Mouse (Mus musculus) cortical plate, adult 2 months (tissue): ENCODE measurements around the gene Nat14. TPM values are rescaled to one million over a fixed set of nuclear protein-coding genes. Genes with fewer than 3 reads are reported as not detected.
A peak's percentile ranks its signal among the peaks of the same experiment; 100 is the strongest.
"Not testable (repeated sequence)": the region's sequence is repeated elsewhere in the genome, so short reads cannot be mapped to it uniquely, and the experiment has no call there.

Experiments
- H3K27ac ChIP-seq: fragments of 200-500 bp; 2 replicates; pipeline ENCODE4 v1.5.1; 2012; ENCODE audit warnings: low read length, control low read depth, inconsistent platforms; ENCODE audit not compliant: insufficient read depth
- H3K4me1 ChIP-seq: fragments of 200-500 bp; 2 replicates; pipeline ENCODE4 v1.6.1; 2011; ENCODE audit warnings: low read length; ENCODE audit not compliant: control insufficient read depth, insufficient read depth
- H3K4me3 ChIP-seq: fragments of 200-500 bp; 2 replicates; pipeline ENCODE4 v1.5.1; 2011; ENCODE audit warnings: mild to moderate bottlenecking, low read length, control low read depth; ENCODE audit not compliant: insufficient read depth
- CTCF ChIP-seq: fragments of 200-500 bp; IDR thresholded peaks from 2 replicates; pipeline ENCODE4 v1.5.1; 2011; ENCODE audit warnings: mild to moderate bottlenecking, control low read depth, low read length; ENCODE audit not compliant: insufficient read depth; ENCODE audit errors: extremely low read depth
- POLR2A ChIP-seq: fragments of 200-500 bp; IDR thresholded peaks from 2 replicates; pipeline ENCODE4 v1.6.1; 2011; ENCODE audit warnings: mild to moderate bottlenecking, low read length, control low read depth; ENCODE audit not compliant: insufficient read depth; ENCODE audit errors: extremely low read depth
- polyA plus RNA-seq: library from polyadenylated mRNA; depleted of rRNA; stranded (reverse); fragments of >200 nt; gene quantifications from 2 replicates; pipeline ENCODE4 v1.2.3, GENCODE M21; 2012; rRNA removed

The Nat14 gene
- 91.7 and 94.0 TPM in 2 replicates for polyA plus RNA-seq

DNA sequence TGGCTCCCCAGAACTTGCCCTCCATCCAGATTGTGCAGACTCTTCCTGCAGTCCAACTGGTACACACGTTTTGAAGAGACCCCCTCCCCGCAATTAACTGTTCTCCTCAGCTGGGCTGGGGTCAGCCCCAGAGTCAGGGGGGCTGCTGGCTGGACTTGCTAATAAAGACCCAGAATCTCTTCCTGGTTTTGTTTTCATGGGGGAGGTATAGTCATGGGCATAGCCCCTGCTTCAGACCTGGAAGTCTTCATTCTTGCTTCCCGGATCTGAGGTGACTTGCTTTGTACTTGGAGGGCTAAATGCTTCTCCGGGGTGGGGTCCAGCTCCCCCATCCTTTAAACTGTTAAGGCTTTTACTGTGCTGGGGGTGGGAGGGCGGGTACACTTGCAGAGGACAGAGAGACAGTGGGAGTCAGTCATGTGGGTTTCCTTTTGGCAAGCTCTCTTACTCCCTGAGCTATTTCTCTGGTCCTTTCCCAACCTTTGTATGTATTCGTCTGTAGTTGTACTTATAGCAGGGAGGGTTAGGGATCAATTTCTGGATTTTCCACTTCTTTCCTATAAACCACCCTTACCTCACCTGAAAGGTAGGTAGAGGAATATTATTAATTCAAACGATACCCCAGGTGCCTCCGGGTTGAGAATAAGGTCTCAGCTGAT is at the start of gene Nat14:
Nat14 (plus strand) TSS at position 205 of the 659 bp plus-strand sequence.
- H3K4me1 ChIP-seq, result peaks cover 8% of the 10 kb centered on the region

DNA sequence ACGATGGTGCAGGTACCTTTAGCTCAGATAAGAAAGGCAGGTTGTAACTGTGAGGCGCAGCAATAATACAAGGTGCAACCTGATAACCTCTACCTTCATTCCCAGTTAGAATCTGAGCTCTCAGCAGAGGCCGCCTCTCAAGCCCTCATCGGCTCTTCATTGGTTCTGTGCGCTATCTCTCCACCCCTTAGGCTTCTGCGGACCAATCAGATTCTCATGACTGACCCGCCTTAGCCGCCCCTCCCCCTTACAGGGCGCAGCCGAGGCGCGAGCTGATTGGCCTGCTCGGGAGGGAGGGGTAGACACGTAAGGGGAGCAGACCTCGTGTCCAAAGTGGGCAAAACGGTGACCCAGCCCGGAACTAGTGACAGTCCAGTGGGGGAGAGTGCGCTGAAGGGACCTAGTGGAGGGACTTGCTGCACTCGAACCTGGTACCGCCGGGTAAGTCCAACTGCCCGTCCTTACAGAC is 45.0 kb upstream of the Nat14 start, which contains the start of gene Isoc2a:
Isoc2a (plus strand) TSS at position 401 of the 469 bp plus-strand sequence.
- TF ChIP-seq POLR2A (peak; percentile 87), CTCF (no peak)
- Histone ChIP-seq H3K27ac (no peak within 1 kb of the TSS), H3K4me3 (peak within 1 kb of the TSS; percentile 80), H3K4me1 (no peaks in the 10 kb centered on the region; the same call in 1 of the 2 replicates)

More for the DNA sequence above, at the start of gene Nat14:
- Histone ChIP-seq H3K27ac (peak within 1 kb of the TSS; percentile 87), H3K4me3 (peak within 1 kb of the TSS; percentile 56)
- no peak for TF ChIP-seq CTCF
- no peak for TF ChIP-seq POLR2A

DNA sequence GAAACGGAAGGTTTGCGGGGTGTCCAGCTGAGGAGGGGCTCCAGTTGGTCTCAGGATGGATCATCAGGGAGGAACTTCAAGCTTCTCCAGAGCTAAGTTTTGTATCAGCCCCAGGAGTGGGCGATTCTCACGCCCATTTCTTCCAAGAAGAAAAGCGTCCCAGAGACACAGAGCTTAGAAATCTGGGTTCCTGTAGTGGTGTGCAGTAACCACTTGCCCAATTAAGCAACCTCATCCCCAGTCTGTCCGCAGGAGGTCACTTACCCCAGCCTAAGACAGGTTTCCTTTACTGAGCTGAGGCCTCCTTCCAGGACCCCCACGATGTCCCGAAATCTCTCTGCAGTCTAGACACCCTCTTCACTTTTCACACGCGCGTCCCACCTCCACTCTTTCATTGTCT is 44.6 kb upstream of the Nat14 start:
- no peak for TF ChIP-seq POLR2A
- TF ChIP-seq CTCF, result no peak
- Histone ChIP-seq H3K4me3 (peak overlapping the region; percentile 80), H3K4me1 (no peaks in the 10 kb centered on the region; the same call in 1 of the 2 replicates), H3K27ac (no peak overlapping the region)

DNA sequence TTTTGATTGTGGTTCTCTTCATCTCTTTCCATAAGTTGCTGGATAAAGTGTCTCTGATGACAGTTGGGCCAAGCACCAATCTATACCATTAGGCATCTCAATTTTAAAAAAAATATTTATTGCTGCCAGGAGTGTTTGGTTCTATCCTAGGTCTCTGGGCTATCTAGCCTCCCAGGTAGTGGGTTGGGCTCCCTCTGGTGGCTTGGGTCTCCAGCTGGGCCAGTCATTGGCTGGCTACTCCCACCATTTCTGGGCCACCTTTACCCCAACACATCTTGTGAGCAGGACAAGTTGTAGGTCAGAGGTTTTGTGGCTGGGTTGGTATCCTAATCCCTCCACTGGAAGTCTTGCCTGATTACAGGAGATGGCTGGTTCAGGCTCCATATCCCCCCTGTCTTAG is 43.6 kb upstream of the Nat14 start:
- TF ChIP-seq POLR2A (no peak), CTCF (no peak)
- no peaks in the 10 kb centered on the region; the same call in 1 of the 2 replicates for H3K4me1 ChIP-seq
- no peak overlapping the region for H3K27ac ChIP-seq
- no peak overlapping the region for H3K4me3 ChIP-seq

DNA sequence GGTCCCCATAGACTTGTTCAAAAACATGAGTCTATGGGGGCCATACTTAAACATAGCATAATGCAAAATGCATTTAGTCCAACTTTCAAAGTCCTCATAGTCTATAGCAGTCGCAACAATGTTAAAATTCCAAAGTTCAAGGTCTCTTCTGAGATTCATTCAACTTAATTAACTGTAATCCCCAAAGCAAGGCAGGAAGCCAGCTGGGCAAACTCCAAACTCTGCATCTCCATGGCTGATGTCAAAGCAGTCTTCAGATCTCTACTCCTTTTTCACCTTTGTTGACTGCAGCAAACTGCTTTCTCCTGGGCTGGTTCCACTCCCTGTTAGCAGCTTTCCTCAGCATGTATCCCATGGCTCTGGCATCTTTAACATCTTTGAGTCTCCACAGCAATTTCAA is 42.8 kb upstream of the Nat14 start:
- H3K4me1 ChIP-seq, H3K27ac ChIP-seq, H3K4me3 ChIP-seq: not testable (repeated sequence)

DNA sequence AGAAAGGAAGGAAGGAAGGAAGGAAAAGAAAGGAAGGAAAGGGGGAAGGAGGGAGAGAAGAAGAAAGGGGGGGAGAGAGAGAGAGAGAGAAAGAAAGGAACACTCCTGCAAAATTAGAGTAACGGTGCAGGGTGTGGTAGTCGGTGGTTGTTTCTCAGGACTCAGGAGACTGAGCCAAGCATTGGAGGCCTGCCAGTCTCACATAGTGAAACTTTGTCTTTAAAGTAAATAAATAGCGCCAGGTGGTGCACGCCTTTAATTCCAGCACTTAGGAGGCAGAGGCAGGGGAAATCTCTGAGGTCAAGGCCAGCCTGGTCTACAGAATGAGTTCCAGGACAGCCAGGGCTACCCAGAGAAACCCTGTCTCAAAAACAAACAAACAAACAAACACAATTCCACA is 35.1 kb upstream of the Nat14 start:
- H3K4me1 ChIP-seq, result no peaks in the 10 kb centered on the region
- TF ChIP-seq CTCF, result no peak
- no peak for TF ChIP-seq POLR2A
- H3K27ac ChIP-seq, result no peak overlapping the region
- H3K4me3 ChIP-seq, result no peak overlapping the region

DNA sequence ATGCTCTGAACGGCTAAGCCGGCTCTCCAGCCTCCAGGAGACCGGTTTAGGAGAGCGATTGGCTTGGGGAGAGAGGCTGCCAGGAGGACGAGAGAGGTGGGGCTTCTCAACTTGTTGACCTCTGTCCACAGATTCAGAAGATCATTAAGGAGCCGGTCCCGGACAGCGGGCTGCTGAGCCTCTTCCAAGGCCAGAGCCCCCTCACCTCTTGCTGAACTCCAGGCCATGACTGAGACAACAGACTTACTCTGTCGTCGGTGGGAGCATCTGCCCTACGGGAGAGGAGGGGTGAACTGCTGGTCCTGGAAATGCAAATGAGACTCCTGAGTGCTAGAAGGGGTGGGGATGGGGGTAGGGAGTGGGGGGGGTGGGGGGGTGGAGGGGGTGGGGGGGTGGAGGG is 26.6 kb upstream of the Nat14 start:
- Histone ChIP-seq H3K4me1 (no peaks in the 10 kb centered on the region), H3K4me3 (no peak overlapping the region), H3K27ac (no peak overlapping the region)
- no peak for TF ChIP-seq POLR2A
- TF ChIP-seq CTCF, result no peak

DNA sequence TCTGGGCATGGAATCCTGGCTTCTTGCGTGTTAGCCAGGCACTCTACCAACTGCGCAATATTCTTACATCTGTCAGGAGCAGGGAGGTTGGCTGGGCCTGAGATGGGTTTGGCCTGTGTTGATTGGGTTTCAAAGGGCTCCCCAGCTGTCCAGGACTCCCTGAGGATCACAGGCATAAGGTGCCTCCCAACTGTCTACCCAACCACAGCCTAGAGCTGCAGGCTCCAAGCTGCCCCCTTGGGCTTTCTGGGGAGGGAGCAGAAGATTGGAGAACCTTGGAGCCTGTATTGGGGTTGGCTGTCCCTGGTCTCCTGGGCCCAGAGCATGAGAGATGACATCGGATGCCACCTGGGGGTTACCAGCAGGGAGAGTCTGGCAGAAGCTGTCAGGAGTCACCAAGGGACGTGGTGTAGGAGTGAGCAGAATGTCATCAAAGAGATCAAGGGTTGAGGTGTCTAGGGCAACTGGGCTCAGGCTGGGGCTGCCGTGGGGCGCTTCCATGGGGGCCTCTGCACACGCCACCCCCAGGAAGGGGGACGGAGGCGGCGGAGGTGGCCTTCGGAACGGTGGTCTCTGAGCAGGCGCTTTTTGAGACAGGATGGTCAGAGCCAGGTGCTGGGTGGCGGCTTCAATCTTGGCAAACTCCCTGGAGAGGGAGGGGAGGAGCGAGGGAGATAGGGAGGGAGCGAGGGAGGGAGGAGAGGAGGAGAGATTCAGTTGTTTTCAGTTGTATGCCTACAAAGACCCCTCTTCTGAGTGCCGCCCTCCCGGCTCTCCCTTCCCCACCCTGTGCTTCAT is 22.8 kb upstream of the Nat14 start:
- TF ChIP-seq CTCF (no peak), POLR2A (no peak)
- Histone ChIP-seq H3K4me3 (peak overlapping the region; percentile 10; the same call in 1 of the 2 replicates), H3K4me1 (peaks cover 2% of the 10 kb centered on the region), H3K27ac (no peak overlapping the region)

DNA sequence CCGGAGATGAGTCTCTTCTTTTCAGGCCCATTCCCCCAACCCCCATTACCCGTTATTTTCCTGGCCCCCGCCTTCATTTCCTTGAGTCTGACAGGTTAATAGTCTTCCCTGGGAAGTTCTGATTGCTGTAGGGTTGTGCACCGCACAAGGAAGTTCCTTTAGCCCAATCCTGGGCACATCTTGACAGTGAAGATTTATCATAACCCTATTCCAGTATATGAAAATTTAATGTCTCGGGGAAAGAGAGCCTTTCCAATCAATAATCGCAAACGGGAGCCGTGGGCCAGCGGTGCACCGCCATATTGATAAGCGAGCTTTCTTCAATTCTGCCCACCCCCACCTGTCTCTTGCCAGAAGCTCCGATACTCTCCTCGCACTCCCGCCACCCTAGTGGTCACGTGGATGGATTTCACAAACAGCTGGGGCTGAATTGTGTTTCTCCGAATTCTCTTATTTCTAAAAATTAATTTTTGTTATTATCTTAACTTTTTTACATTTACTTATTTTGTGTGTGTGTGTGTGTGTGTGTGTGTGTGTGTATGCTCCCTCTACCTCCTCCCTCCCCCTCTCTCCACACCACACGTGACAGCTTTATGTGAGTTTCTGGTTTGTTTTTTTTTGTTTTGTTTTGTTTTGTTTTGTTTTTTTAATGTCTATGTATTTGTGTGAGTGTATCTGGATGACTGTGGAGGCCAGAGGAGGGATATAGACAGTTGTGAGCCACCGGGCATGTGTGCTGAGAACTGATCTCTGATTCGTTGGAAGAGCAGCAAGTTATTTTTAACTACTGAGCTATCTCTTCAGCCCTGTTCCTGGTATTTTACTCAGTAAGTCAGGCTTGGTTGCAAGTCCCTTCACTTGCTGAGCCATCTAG is 21.9 kb upstream of the Nat14 start:
- H3K4me3 ChIP-seq, result peak overlapping the region; percentile 10
- H3K27ac ChIP-seq, result no peak overlapping the region
- TF ChIP-seq CTCF (no peak), POLR2A (no peak)

DNA sequence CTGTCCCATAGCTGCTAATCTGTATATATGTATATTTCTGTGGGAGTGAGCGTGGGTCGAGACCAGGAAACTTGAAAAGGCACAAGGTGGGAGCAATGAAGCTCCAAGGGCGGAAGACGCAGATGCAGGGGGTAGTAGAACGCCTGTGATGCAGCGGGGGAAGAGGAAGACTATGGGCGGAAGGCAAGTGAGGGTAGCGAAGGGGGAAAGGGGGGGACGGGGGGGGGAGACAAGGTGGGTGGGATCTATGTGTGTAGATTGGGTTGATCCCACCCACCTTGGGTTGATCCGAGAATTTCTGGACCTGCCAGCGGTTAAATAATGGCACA is 21.3 kb upstream of the Nat14 start:
- no peak overlapping the region for H3K27ac ChIP-seq
- peak overlapping the region; percentile 10 for H3K4me3 ChIP-seq
- TF ChIP-seq CTCF (no peak), POLR2A (no peak)
- H3K4me1 ChIP-seq, result peaks cover 2% of the 10 kb centered on the region

More for the DNA sequence above, 21.9 kb upstream of the Nat14 start:
- peaks cover 2% of the 10 kb centered on the region for H3K4me1 ChIP-seq
